Mouse (Mus musculus) kidney, postnatal 0 days (tissue): ENCODE measurements around the gene Eefsec. TPM values are rescaled to one million over a fixed set of nuclear protein-coding genes. Genes with fewer than 3 reads are reported as not detected.

Source experiments
- ATAC-seq: fragments of 200-750 bp; cut with Nextera tagmentation; replicated peaks from 2 replicates; pipeline ENCODE4 v1.8.0; 2017; ENCODE audit warnings: low read depth, moderate number of reproducible peaks, moderate TSS enrichment, moderate library complexity; ENCODE audit not compliant: low FRiP score
- DNase-seq: peaks from one replicate; pipeline ENCODE4 v3.0.0-alpha.2; 2016; ENCODE audit warnings: low spot score
- H3K27ac ChIP-seq: fragments of 300-500 bp; sonication (generic); 2 replicates; pipeline ENCODE4 v1.5.1; 2014; ENCODE audit warnings: mild to moderate bottlenecking
- H3K27me3 ChIP-seq: fragments of 300-500 bp; sonication (generic); 2 replicates; pipeline ENCODE4 v1.6.1; 2014; ENCODE audit warnings: low read length, mixed read lengths; ENCODE audit not compliant: insufficient read depth
- H3K36me3 ChIP-seq: fragments of 300-500 bp; sonication (generic); 2 replicates; pipeline ENCODE4 v1.6.1; 2014; ENCODE audit warnings: low read length, mixed read lengths; ENCODE audit not compliant: insufficient read depth
- H3K4me1 ChIP-seq: fragments of 300-500 bp; sonication (generic); replicated peaks from 2 replicates; pipeline ENCODE4 v1.6.1; 2014; ENCODE audit warnings: antibody characterized with exemption, low read length, mixed read lengths; ENCODE audit not compliant: insufficient read depth
- H3K4me2 ChIP-seq: fragments of 300-500 bp; sonication (generic); 2 replicates; pipeline ENCODE4 v1.6.1; 2014; ENCODE audit warnings: mild to moderate bottlenecking, low read length, moderate library complexity, mixed read lengths
- H3K4me3 ChIP-seq: fragments of 300-500 bp; sonication (generic); replicated peaks from 2 replicates; pipeline ENCODE4 v1.5.1; 2014; ENCODE audit warnings: low read depth, low read length
- H3K9ac ChIP-seq: fragments of 300-500 bp; sonication (generic); 2 replicates; pipeline ENCODE4 v1.6.1; 2014; ENCODE audit warnings: low read depth, low read length
- H3K9me3 ChIP-seq: fragments of 300-500 bp; sonication (generic); replicated peaks from 2 replicates; pipeline ENCODE4 v1.6.1; 2016; ENCODE audit warnings: low read length, inconsistent platforms, mixed read lengths
- CTCF ChIP-seq: IDR thresholded peaks from 2 replicates; pipeline ENCODE4 v1.5.1; 2016; ENCODE audit warnings: antibody characterized with exemption, low read depth, mild to moderate bottlenecking, moderate library complexity
- WGBS: fragments of 180-500 bp; shearing (Covaris S2); extraction: QIAGEN DNeasy Blood & Tissue Kit; methylation state at CpG from one replicate; pipeline ENCODE4 v1.1.7; 2014; 5-methylcytosine and 5-hydroxymethylcytosine counted together
- polyA plus RNA-seq: library from polyadenylated mRNA; unstranded; fragments of >200 nt; fragmentation: Nextera tagmentation; extraction: Ambion mirVana; gene quantifications from 2 replicates; pipeline ENCODE4 v1.2.1, GENCODE M21; 2015

Eefsec gene
- polyA plus RNA-seq, 1 experiment from 2014 or later = 34.8 TPM

GRCm38 (mm10) chr6:88232221-88232620 lies 214.1 kb downstream of the Eefsec start:
- Histone ChIP-seq H3K9ac (no peak overlapping the region), H3K4me3 (no peak overlapping the region)
- 41% methylated on average over 6 of the region's 6 CpGs for WGBS

GRCm38 (mm10) chr6:88231821-88232220 lies 214.5 kb downstream of the Eefsec start:
- Histone ChIP-seq H3K4me2 (no peak overlapping the region), H3K9me3 (no peaks in the 10 kb centered on the region), H3K9ac (no peak overlapping the region), H3K27me3 (no peaks in the 10 kb centered on the region), H3K4me3 (no peak overlapping the region), H3K36me3 (no peaks in the 10 kb centered on the region), H3K27ac (no peak overlapping the region), H3K4me1 (0 out of 2 replicates have a peak, but pooled peaks cover 5% of the 10 kb centered on the region)
- ATAC-seq = 0 out of 2 replicates have a peak, but pooled peaks have one; percentile 15
- WGBS = 57% methylated on average over 7 of the region's 7 CpGs
- DNase-seq = no peak
- TF ChIP-seq CTCF = no peak

More at GRCm38 (mm10) chr6:88232221-88232620, 214.1 kb downstream of the Eefsec start:
- ATAC-seq (no peak), DNase-seq (no peak)
- no peaks in the 10 kb centered on the region for H3K9me3 ChIP-seq
- no peak overlapping the region for H3K4me2 ChIP-seq
- no peak overlapping the region for H3K27ac ChIP-seq
- no peaks in the 10 kb centered on the region for H3K27me3 ChIP-seq
- H3K4me1 ChIP-seq = 0 out of 2 replicates have a peak, but pooled peaks cover 5% of the 10 kb centered on the region
- TF ChIP-seq CTCF = no peak
- H3K36me3 ChIP-seq = no peaks in the 10 kb centered on the region

- Histone ChIP-seq H3K27me3 (no peaks in the 10 kb centered on the region), H3K36me3 (no peaks in the 10 kb centered on the region), H3K9ac (no peak overlapping the region), H3K27ac (no peak overlapping the region), H3K4me2 (no peak overlapping the region), H3K4me1 (no peaks in the 10 kb centered on the region), H3K4me3 (no peak overlapping the region), H3K9me3 (no peaks in the 10 kb centered on the region)
- WGBS = 67% methylated on average over 12 of the region's 12 CpGs
- DNase-seq = no peak
- ATAC-seq = 0 out of 2 replicates have a peak, but pooled peaks have one; percentile 27
- no peak for TF ChIP-seq CTCF
Observed at GRCm38 (mm10) chr6:88229221-88229620, 217.1 kb downstream of the Eefsec start.

- H3K4me3 ChIP-seq = no peak overlapping the region
- WGBS = 52% methylated on average over 7 of the region's 7 CpGs
- no peak overlapping the region for H3K9ac ChIP-seq
- no peak overlapping the region for H3K27ac ChIP-seq
- H3K4me1 ChIP-seq = no peaks in the 10 kb centered on the region
- no peak overlapping the region for H3K4me2 ChIP-seq
- TF ChIP-seq CTCF = no peak
- DNase-seq (no peak), ATAC-seq (no peak)
- H3K9me3 ChIP-seq = no peaks in the 10 kb centered on the region
- H3K36me3 ChIP-seq = no peaks in the 10 kb centered on the region
- H3K27me3 ChIP-seq = no peaks in the 10 kb centered on the region
Observed at GRCm38 (mm10) chr6:88227537-88227936, 218.8 kb downstream of the Eefsec start.

- no peak overlapping the region for H3K9ac ChIP-seq
- ATAC-seq = 0 out of 2 replicates have a peak, but pooled peaks have one; percentile 10
- no peak overlapping the region for H3K4me2 ChIP-seq
- 19% methylated on average over 5 of the region's 5 CpGs for WGBS
- no peak overlapping the region for H3K4me3 ChIP-seq
- TF ChIP-seq CTCF = 0 out of 2 replicates have a peak, but pooled peaks have one; percentile 17
- no peaks in the 10 kb centered on the region for H3K9me3 ChIP-seq
- no peaks in the 10 kb centered on the region for H3K27me3 ChIP-seq
- no peaks in the 10 kb centered on the region for H3K36me3 ChIP-seq
- no peaks in the 10 kb centered on the region for H3K4me1 ChIP-seq
- DNase-seq = no peak
- H3K27ac ChIP-seq = no peak overlapping the region
Observed at GRCm38 (mm10) chr6:88226570-88226994, 219.8 kb downstream of the Eefsec start.

GRCm38 (mm10) chr6:88221968-88222367 lies 224.4 kb downstream of the Eefsec start, which contains the start of gene Dnajb8:
Gene Dnajb8 (plus strand): TSS chr6:88222268.
- DNase-seq = no peak
- no peak within 1 kb of the TSS for H3K9ac ChIP-seq
- 56% methylated on average over 10 of the region's 10 CpGs for WGBS
- no peaks in the 10 kb centered on the region for H3K27me3 ChIP-seq
- H3K27ac ChIP-seq = no peak within 1 kb of the TSS
- H3K9me3 ChIP-seq = no peaks in the 10 kb centered on the region
- no peak for ATAC-seq
- TF ChIP-seq CTCF = no peak
- H3K36me3 ChIP-seq = no peaks in the 10 kb centered on the region
- H3K4me3 ChIP-seq = no peak within 1 kb of the TSS
- no peak within 1 kb of the TSS for H3K4me2 ChIP-seq
- no peaks in the 10 kb centered on the region for H3K4me1 ChIP-seq

GRCm38 (mm10) chr6:88219094-88219493 lies 227.2 kb downstream of the Eefsec start:
- Histone ChIP-seq H3K4me3 (no peak overlapping the region), H3K36me3 (no peaks in the 10 kb centered on the region), H3K4me1 (no peaks in the 10 kb centered on the region), H3K27me3 (no peaks in the 10 kb centered on the region), H3K27ac (no peak overlapping the region), H3K9ac (no peak overlapping the region), H3K4me2 (no peak overlapping the region), H3K9me3 (no peaks in the 10 kb centered on the region)
- DNase-seq = no peak
- no peak for TF ChIP-seq CTCF
- ATAC-seq = no peak
- 46% methylated on average over 4 of the region's 4 CpGs for WGBS
